Mouse (Mus musculus) heart, postnatal 0 days (tissue): ENCODE results near the gene Gpatch2.

Experiments used
- CTCF ChIP-seq: IDR thresholded peaks from 2 replicates; pipeline ENCODE4 v1.5.1; 2016; ENCODE audit warnings: antibody characterized with exemption, control low read depth, low read depth
- EP300 ChIP-seq: IDR thresholded peaks from 2 replicates; pipeline ENCODE4 v1.6.1; 2016; ENCODE audit warnings: antibody characterized with exemption, low read depth

DNA sequence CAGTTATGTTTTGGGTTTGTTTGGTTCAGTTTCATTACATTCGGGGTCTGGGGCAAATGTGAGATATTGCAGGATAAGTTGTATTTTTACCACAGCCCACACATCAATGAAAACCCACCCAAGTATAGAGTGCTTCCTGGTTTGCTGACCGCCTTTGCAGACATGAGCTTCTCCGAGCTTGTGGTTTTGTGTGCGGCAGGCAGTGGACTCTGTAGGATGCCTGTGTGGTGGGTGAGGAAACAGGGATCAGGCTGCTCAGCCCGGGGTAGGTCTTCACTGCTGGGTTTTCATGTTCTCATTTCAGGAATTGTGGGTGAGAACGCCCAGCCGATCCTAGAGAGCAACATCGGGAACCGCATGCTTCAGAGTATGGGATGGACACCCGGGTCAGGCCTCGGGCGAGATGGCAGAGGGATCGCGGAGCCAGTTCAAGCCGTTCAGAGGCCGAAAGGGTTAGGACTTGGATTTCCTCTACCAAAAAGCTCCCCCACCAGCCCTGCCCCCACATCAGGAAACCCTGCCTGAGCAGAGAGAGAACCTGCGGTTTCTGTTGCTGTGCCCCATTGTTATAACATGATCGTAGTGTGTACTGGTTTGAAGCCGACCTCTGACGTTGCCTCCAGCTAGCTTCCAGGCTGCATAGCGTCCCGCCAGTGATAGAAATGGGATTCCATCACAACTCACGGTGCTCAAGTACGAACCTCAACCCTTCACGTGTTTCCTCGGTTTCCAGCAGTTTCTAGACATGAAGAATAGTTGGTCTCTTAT lies 132.9 kb downstream of the Gpatch2 start:
- TF ChIP-seq CTCF (no peak), EP300 (no peak)
